Mouse (Mus musculus): ENCODE data around the gene St3gal2. TPM values are rescaled to one million over a fixed set of nuclear protein-coding genes. Genes with fewer than 3 reads are reported as not detected.

Gene St3gal2
- 11.6 and 13.4 TPM in 2 replicates for polyA plus RNA-seq (2014; fragmentation: Nextera tagmentation; extraction: Ambion mirVana)

DNA sequence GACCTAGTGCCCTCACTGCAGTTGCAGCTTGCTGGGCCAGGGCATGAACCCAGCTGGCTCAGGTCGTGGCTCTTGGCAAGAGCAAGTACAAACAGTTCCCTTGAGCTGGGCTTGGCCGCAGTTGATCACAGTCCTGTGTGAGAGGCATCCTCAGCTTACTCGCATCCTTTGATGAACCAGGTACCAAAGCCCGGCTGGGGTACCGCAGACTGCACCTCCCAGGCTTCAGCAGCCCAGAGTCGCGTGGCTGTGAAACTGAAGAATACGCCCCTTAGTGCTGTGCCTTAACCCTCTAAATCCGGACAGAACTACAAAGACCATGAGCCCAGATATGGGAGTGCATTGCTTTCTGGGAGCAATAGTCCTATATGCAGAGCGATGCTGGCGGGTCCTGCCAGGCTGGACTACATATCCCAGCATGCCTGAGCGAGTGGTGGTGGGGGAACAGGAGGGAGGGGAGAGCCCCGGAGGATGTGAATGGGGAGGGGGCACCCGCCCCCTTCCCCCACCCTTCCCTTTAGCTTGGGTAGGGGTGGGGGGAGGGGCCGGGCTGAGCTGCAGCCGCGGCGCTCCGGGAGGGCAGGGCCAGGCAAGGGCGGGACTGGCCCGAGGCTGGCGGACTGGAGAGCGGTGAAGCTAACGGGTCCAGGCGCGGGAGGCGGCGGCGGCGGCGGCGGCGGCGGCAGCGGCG is at the start of gene St3gal2:
St3gal2 (plus strand) TSS at position 582 of the 691 bp plus-strand sequence.
- no peaks in the 10 kb centered on the region for H3K27me3 ChIP-seq (replicated peaks; ENCODE audit: control insufficient read depth, insufficient read depth, low read length)
- ATAC-seq (replicated peaks; ENCODE audit: low FRiP score, low TSS enrichment, low read depth), result peak; percentile 97
- WGBS, result under 1% methylated on average over 31 of the region's 36 CpGs

GRCm38 (mm10) chr8:110870501-110870900 is 49.2 kb upstream of the St3gal2 start:
- Histone ChIP-seq H3K9me3 (ENCODE audit: control insufficient read depth, low read length) (no peaks in the 10 kb centered on the region), H3K4me1 (replicated peaks; ENCODE audit: control insufficient read depth, insufficient read depth, low read length) (no peaks in the 10 kb centered on the region), H3K36me3 (ENCODE audit: control insufficient read depth, insufficient read depth, low read length) (peaks cover 100% of the 10 kb centered on the region), H3K27me3 (replicated peaks; ENCODE audit: control insufficient read depth, insufficient read depth, low read length) (no peaks in the 10 kb centered on the region), H3K4me2 (ENCODE audit: low read length) (no peak overlapping the region), H3K4me3 (ENCODE audit: low read depth, low read length) (no peak overlapping the region), H3K27ac (ENCODE audit: low read depth) (no peak overlapping the region), H3K9ac (ENCODE audit: low read length) (no peak overlapping the region)
- WGBS, result 93% methylated on average over 2 of the region's 2 CpGs
- DNase-seq (ENCODE audit: low spot score) (no peak), ATAC-seq (replicated peaks; ENCODE audit: low FRiP score, low TSS enrichment, low read depth) (no peak)

More for the DNA sequence above, at the start of gene St3gal2:
- peak within 1 kb of the TSS; percentile 67 for H3K27ac ChIP-seq (ENCODE audit: low read depth)
- peak within 1 kb of the TSS; percentile 81 for H3K9ac ChIP-seq (ENCODE audit: low read length)
- H3K9me3 ChIP-seq (ENCODE audit: control insufficient read depth, low read length), result no peaks in the 10 kb centered on the region
- H3K4me1 ChIP-seq (replicated peaks; ENCODE audit: control insufficient read depth, insufficient read depth, low read length), result peaks cover 17% of the 10 kb centered on the region
- peak within 1 kb of the TSS; percentile 70 for H3K4me3 ChIP-seq (ENCODE audit: low read depth, low read length)
- no peaks in the 10 kb centered on the region for H3K36me3 ChIP-seq (ENCODE audit: control insufficient read depth, insufficient read depth, low read length)
- DNase-seq (ENCODE audit: low spot score), result peak; percentile 88
- peak within 1 kb of the TSS; percentile 61 for H3K4me2 ChIP-seq (ENCODE audit: low read length)

- Histone ChIP-seq H3K9me3 (ENCODE audit: control insufficient read depth, low read length) (no peaks in the 10 kb centered on the region), H3K9ac (ENCODE audit: low read length) (no peak overlapping the region), H3K27me3 (replicated peaks; ENCODE audit: control insufficient read depth, insufficient read depth, low read length) (no peaks in the 10 kb centered on the region), H3K4me1 (replicated peaks; ENCODE audit: control insufficient read depth, insufficient read depth, low read length) (no peaks in the 10 kb centered on the region), H3K27ac (ENCODE audit: low read depth) (no peak overlapping the region), H3K4me2 (ENCODE audit: low read length) (no peak overlapping the region), H3K36me3 (ENCODE audit: control insufficient read depth, insufficient read depth, low read length) (peaks cover 93% of the 10 kb centered on the region), H3K4me3 (ENCODE audit: low read depth, low read length) (no peak overlapping the region)
- 74% methylated on average over 4 of the region's 4 CpGs for WGBS
- ATAC-seq (replicated peaks; ENCODE audit: low FRiP score, low TSS enrichment, low read depth), result no peak
- no peak for DNase-seq (ENCODE audit: low spot score)
Measured at GRCm38 (mm10) chr8:110877862-110878261, 41.9 kb upstream of the St3gal2 start.

- no peak overlapping the region for H3K9ac ChIP-seq (ENCODE audit: low read length)
- H3K4me2 ChIP-seq (ENCODE audit: low read length), result no peak overlapping the region
- no peak for DNase-seq (ENCODE audit: low spot score)
- H3K9me3 ChIP-seq (ENCODE audit: control insufficient read depth, low read length), result no peaks in the 10 kb centered on the region
- WGBS, result 95% methylated on average over 10 of the region's 10 CpGs
- no peaks in the 10 kb centered on the region for H3K27me3 ChIP-seq (replicated peaks; ENCODE audit: control insufficient read depth, insufficient read depth, low read length)
- H3K36me3 ChIP-seq (ENCODE audit: control insufficient read depth, insufficient read depth, low read length), result peaks cover 83% of the 10 kb centered on the region
- H3K4me3 ChIP-seq (ENCODE audit: low read depth, low read length), result no peak overlapping the region
- H3K27ac ChIP-seq (ENCODE audit: low read depth), result no peak overlapping the region
- no peaks in the 10 kb centered on the region for H3K4me1 ChIP-seq (replicated peaks; ENCODE audit: control insufficient read depth, insufficient read depth, low read length)
- no peak for ATAC-seq (replicated peaks; ENCODE audit: low FRiP score, low TSS enrichment, low read depth)
Measured at GRCm38 (mm10) chr8:110881741-110882310, 37.9 kb upstream of the St3gal2 start.

DNA sequence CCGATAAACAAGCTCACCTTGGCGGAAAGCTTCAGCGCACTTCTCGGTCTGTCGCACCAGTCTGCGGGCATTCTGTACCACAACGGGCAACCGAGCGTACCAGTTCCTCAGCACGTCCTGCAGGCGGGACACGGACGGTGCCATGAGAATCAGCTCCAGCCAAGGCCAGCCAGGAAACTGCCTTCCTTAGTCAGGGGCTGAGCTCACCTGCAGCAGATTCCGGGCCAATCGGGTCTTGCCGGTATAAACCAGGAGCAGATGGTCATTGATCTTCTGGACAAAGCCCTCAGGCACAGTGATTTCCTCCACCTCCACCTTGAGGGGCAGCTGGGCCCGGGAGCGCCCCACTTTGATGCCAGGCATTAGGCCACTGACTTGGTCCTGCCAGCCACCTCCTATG is 35.9 kb upstream of the St3gal2 start:
- Histone ChIP-seq H3K9me3 (ENCODE audit: control insufficient read depth, low read length) (no peaks in the 10 kb centered on the region), H3K4me1 (replicated peaks; ENCODE audit: control insufficient read depth, insufficient read depth, low read length) (no peaks in the 10 kb centered on the region), H3K9ac (ENCODE audit: low read length) (no peak overlapping the region), H3K27ac (ENCODE audit: low read depth) (no peak overlapping the region), H3K4me3 (ENCODE audit: low read depth, low read length) (no peak overlapping the region), H3K27me3 (replicated peaks; ENCODE audit: control insufficient read depth, insufficient read depth, low read length) (no peaks in the 10 kb centered on the region), H3K36me3 (ENCODE audit: control insufficient read depth, insufficient read depth, low read length) (peaks cover 74% of the 10 kb centered on the region), H3K4me2 (ENCODE audit: low read length) (no peak overlapping the region)
- ATAC-seq (replicated peaks; ENCODE audit: low FRiP score, low TSS enrichment, low read depth), result no peak
- DNase-seq (ENCODE audit: low spot score), result no peak
- WGBS, result 96% methylated on average over 18 of the region's 18 CpGs

DNA sequence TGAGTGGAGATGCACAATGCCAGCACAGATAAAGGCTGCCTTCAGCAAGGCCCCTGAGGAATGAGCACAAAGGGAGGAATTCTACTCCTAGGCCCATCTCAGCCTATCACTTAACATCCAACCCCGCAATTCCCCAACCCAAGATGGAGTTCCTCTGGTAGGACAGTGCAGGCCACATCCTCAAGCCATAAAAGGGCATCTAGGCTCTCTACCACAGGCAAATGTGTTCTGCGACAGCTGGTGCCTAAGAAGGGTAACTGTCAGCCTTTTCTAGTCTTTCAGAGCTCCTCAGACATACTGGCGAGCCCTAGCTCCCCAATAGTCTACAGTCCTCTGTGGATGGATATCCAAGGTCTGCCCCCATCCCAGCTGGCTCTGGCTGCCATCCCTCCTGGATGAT is 33.1 kb upstream of the St3gal2 start:
- H3K9ac ChIP-seq (ENCODE audit: low read length), result no peak overlapping the region
- no peak for DNase-seq (ENCODE audit: low spot score)
- peaks cover 47% of the 10 kb centered on the region for H3K36me3 ChIP-seq (ENCODE audit: control insufficient read depth, insufficient read depth, low read length)
- no peak overlapping the region for H3K27ac ChIP-seq (ENCODE audit: low read depth)
- no peak for ATAC-seq (replicated peaks; ENCODE audit: low FRiP score, low TSS enrichment, low read depth)
- H3K4me3 ChIP-seq (ENCODE audit: low read depth, low read length), result no peak overlapping the region
- H3K27me3 ChIP-seq (replicated peaks; ENCODE audit: control insufficient read depth, insufficient read depth, low read length), result no peaks in the 10 kb centered on the region
- 83% methylated on average over 3 of the region's 3 CpGs for WGBS
- H3K9me3 ChIP-seq (ENCODE audit: control insufficient read depth, low read length), result no peaks in the 10 kb centered on the region
- no peak overlapping the region for H3K4me2 ChIP-seq (ENCODE audit: low read length)
- H3K4me1 ChIP-seq (replicated peaks; ENCODE audit: control insufficient read depth, insufficient read depth, low read length), result no peaks in the 10 kb centered on the region

DNA sequence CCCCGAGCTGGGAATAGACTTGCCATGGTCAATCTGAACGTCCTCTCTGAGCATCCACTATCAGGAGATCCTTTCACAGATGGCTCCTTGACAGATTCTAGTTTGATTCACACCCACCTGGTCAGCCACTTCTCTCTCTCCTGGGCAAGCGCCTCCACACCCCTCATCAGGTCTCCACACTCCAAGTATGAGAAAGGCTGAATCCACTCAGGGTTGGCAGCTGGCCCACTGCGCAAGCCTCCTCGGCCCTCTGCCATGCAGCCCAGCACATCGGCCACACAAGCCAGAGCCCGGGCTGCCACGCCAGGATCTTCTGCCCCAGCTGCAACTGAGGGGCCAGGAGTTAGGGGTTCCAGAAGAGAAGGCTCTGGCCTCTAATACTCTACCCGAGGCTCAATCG is 32.2 kb upstream of the St3gal2 start:
- no peaks in the 10 kb centered on the region for H3K9me3 ChIP-seq (ENCODE audit: control insufficient read depth, low read length)
- H3K9ac ChIP-seq (ENCODE audit: low read length), result no peak overlapping the region
- DNase-seq (ENCODE audit: low spot score), result no peak
- 92% methylated on average over 10 of the region's 10 CpGs for WGBS
- H3K4me1 ChIP-seq (replicated peaks; ENCODE audit: control insufficient read depth, insufficient read depth, low read length), result no peaks in the 10 kb centered on the region
- H3K4me2 ChIP-seq (ENCODE audit: low read length), result no peak overlapping the region
- ATAC-seq (replicated peaks; ENCODE audit: low FRiP score, low TSS enrichment, low read depth), result no peak
- no peak overlapping the region for H3K4me3 ChIP-seq (ENCODE audit: low read depth, low read length)
- H3K36me3 ChIP-seq (ENCODE audit: control insufficient read depth, insufficient read depth, low read length), result peaks cover 39% of the 10 kb centered on the region
- H3K27me3 ChIP-seq (replicated peaks; ENCODE audit: control insufficient read depth, insufficient read depth, low read length), result no peaks in the 10 kb centered on the region
- H3K27ac ChIP-seq (ENCODE audit: low read depth), result no peak overlapping the region

DNA sequence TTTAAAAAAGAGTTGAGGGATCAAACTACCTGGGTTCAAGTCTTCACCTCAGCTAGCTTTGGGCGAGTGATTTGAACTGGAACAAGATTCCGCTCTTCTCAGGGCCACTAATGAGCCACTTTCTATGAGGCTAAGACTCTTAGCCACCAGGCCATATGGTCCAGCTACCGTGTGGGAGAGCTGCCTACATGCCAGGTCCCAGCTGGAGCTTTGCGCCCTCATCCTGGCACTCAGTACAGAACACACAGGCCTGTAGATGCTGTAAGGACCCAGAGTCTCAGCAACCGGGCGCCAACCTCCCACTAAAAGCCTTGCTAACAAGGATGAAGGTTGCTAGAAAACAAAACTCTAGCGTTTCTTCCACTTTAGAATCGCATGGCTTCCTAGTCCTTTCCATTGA is 31.3 kb upstream of the St3gal2 start:
- ATAC-seq (replicated peaks; ENCODE audit: low FRiP score, low TSS enrichment, low read depth) (no peak), DNase-seq (ENCODE audit: low spot score) (no peak)
- Histone ChIP-seq H3K4me1 (replicated peaks; ENCODE audit: control insufficient read depth, insufficient read depth, low read length) (no peaks in the 10 kb centered on the region), H3K9me3 (ENCODE audit: control insufficient read depth, low read length) (no peaks in the 10 kb centered on the region), H3K4me2 (ENCODE audit: low read length) (no peak overlapping the region), H3K27me3 (replicated peaks; ENCODE audit: control insufficient read depth, insufficient read depth, low read length) (no peaks in the 10 kb centered on the region), H3K9ac (ENCODE audit: low read length) (no peak overlapping the region), H3K4me3 (ENCODE audit: low read depth, low read length) (no peak overlapping the region), H3K36me3 (ENCODE audit: control insufficient read depth, insufficient read depth, low read length) (peaks cover 30% of the 10 kb centered on the region), H3K27ac (ENCODE audit: low read depth) (no peak overlapping the region)
- WGBS, result 95% methylated on average over 8 of the region's 8 CpGs

GRCm38 (mm10) chr8:110888860-110889259 is 30.9 kb upstream of the St3gal2 start:
- no peak overlapping the region for H3K27ac ChIP-seq (ENCODE audit: low read depth)

More at GRCm38 (mm10) chr8:110888860-110889259, 30.9 kb upstream of the St3gal2 start:
- WGBS, result 87% methylated on average over 16 of the region's 16 CpGs
- Histone ChIP-seq H3K4me1 (replicated peaks; ENCODE audit: control insufficient read depth, insufficient read depth, low read length) (no peaks in the 10 kb centered on the region), H3K9ac (ENCODE audit: low read length) (no peak overlapping the region), H3K4me2 (ENCODE audit: low read length) (no peak overlapping the region), H3K9me3 (ENCODE audit: control insufficient read depth, low read length) (no peaks in the 10 kb centered on the region), H3K27me3 (replicated peaks; ENCODE audit: control insufficient read depth, insufficient read depth, low read length) (no peaks in the 10 kb centered on the region), H3K4me3 (ENCODE audit: low read depth, low read length) (no peak overlapping the region), H3K36me3 (ENCODE audit: control insufficient read depth, insufficient read depth, low read length) (peaks cover 26% of the 10 kb centered on the region)
- no peak for ATAC-seq (replicated peaks; ENCODE audit: low FRiP score, low TSS enrichment, low read depth)
- no peak for DNase-seq (ENCODE audit: low spot score)

Data from intestine, embryonic 14.5 days (tissue).